Mouse (Mus musculus) small intestine, adult 2 months (tissue): ENCODE data around the gene Abhd14a.

Source experiments
- CTCF ChIP-seq: fragments of 200-500 bp; IDR thresholded peaks from 2 replicates; pipeline ENCODE4 v1.5.1; 2012; ENCODE audit warnings: low read depth, mild to moderate bottlenecking, control low read depth, inconsistent platforms, low read length, moderate library complexity, mixed read lengths; ENCODE audit not compliant: insufficient replicate concordance, insufficient read length; ENCODE audit errors: extremely low read depth
- POLR2A ChIP-seq: fragments of 200-500 bp; IDR thresholded peaks from 2 replicates; pipeline ENCODE4 v1.6.1; 2012; ENCODE audit warnings: low read depth, mild to moderate bottlenecking, control low read depth, inconsistent platforms, low read length, moderate library complexity

DNA sequence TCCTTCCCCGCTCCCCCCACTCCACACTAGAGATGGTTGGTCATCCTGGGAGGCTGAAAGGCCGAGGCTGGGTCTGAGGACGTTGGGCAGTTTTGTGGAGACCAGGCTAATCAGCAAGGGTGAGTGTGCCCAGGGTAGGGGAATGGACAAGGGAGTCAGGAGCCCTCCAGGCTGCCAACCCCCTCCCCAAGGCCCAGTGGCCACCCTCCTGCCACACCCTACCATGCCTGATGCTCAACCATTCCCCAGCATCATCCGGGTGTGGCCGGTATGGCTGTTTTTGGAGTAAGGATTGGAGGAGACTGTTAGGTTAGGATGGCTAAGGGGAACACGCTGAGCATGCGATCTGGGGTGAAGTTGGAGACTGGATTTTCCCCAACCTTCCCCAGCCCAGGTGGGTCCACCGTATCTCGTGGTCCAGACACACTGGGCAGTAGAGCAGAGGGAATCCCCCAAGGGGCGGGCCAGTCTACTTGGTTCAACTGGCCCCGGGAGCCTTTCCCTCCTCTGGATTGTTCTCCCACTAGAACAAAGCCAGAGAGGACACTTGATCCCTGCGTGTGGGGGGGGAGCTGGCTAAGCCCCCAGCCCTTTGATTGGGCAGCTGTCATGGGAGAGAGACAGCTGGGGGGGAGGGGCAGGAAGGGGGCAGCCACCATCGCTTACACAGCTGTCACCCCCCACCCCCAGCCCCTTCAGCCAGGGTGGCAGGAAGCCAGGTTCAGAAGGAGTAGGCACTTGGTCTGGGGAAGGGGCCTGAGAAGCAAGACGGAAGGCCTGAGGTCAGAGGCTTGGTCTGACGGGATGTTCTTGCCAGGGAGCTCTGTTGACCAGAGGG, 9.1 kb upstream of the Abhd14a start:
- TF ChIP-seq CTCF (no peak), POLR2A (no peak)
